Mouse (Mus musculus): ENCODE results near the gene Atr.

GRCm38 (mm10) chr9:95835741-95836140, 21.7 kb upstream of the Atr start:
- TF ChIP-seq ZNF384 (IDR thresholded peaks at IDR 0.05; ENCODE audit: low read depth, low read length) (no peak), MAFK (IDR thresholded peaks at IDR 0.05; ENCODE audit: insufficient read depth, low read depth, low read length) (no peak), CHD2 (IDR thresholded peaks at IDR 0.05; ENCODE audit: low read depth, low read length) (no peak), HCFC1 (IDR thresholded peaks at IDR 0.05; ENCODE audit: borderline replicate concordance, insufficient read depth, low read length) (no peak)
